Mouse (Mus musculus): Measurements from ENCODE around the gene Fgfbp1.

Fgfbp1 gene

DNA sequence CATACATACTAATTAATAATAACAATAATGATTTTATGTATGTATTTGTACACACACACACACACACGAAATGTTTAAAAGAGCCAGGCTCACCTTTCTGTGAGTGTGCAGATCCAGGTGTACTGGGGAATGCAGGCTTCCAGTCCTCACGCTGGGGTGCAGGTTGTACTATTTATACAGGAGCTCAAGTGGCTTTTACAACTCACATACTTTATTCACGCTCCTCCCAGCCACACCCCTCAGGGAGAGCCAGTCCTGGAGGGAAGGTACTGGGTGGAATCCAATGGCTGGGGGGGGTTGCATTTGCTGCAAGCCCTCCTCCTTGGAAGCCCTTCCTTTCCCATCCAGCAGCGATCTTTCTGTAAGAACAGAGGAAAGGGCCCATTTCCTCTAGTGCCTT, at the start of gene Fgfbp1:
Fgfbp1 (minus strand) TSS at position 160 of the 400 bp plus-strand sequence.
- DNase-seq = no peak

DNA sequence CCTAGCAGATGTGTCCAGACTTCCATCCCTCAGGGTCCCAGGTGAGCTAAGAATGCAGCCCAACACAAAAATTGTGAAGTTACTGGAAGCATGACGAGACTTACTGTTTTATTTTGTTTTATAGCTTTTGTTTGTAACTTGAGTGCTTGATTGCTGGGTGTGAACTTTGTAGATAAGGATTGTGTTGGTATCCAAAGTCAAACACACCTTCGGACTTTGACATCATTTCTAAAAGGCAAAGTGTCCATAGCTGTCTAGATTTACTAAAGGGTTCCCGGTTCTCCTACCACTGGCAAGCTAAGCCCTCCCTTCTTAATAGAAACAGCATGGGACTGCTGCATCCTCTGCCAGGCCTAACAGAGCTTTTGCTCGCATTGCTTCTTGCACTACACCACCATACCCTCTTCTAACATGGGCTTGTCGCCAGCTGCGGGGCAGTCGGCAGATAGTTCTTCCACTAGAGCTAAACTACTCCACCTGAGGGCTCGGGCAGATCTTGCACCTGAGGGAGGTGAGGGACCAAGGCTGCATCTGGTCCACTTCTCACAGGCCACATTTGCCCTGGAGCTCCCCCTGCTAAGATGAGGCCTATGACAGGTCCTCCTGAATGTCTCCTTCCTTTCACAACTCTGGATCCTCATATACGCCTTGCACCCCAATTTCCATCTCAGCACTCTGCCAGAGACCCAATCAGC, 16.9 kb upstream of the Fgfbp1 start:
- no peak for DNase-seq

DNA sequence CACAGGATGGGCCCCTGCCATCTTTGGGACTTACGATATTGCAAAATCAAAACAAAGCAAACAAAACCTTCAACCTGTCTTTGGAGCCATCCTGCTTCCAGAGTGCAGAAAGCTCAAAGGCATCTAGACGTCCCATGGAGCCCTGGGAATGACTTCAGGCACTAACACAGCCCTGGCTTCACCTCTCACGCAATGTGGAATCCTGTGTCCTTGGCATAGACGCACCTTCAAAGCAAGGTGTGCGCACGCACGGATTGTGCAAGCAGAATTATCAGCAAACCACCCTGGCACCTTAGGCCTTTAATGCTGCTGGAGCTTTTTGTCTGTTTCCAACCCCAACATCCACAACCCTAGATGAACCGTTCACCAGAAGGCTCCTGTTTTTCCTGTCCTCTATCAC, 16.0 kb upstream of the Fgfbp1 start:
- no peak for DNase-seq

DNA sequence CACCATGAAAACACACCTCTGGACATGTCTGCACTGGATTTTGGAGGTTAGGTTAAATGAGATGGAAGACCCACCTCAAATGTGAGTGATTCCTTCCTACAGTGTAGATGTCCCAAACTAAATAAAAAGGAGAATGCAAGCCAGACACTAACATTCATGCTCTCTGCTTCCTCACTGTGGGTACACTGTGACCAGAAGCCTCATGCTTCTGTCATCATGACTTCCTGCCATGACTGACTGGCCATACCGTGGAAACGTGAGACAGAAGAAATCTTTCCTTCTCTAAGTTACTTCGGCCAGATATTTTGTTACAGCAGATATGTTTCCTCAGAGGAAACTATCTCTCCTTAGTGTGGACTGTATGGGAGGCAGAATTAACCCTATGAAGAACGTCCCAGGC, 14.6 kb upstream of the Fgfbp1 start:
- no peak for DNase-seq

DNA sequence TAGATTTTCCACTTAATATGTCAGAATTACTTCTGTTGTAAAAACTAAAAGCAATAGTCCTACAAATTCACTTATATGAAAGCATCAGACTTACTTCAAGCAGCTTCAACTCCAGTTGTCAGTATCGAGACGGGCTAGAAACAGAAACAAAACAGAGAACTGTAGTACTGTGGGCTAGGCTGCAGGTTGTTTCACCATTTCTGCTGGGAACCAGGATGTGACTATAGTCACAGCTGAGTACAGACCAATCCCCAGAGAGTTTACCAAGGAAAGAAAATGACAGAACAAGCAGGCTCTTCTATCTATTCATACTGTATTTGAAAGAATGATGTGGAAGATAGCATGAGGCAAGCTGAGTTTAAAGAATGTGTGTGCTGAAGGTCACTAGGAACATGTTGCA, 13.4 kb upstream of the Fgfbp1 start:
- no peak for DNase-seq

DNA sequence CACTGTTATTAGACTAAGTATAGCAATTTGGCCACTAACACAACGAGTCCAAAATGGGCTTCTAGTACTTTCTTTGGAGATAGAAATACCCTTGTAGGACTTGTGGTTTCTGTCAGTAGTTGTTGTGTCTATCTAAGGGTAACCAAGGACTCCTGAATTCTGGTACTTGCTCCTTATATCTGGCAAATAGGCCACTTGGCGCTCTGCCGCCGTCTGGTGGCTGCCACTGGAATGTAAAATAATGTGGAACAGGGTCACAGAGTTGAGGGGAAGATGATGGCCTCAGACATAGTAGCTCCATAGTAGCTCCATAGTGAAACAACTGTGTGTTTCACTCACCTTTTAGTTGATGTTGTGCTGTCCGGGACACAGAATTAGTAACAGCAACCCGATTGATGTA, 8.7 kb upstream of the Fgfbp1 start:
- DNase-seq = peak; percentile 72 to 73

DNA sequence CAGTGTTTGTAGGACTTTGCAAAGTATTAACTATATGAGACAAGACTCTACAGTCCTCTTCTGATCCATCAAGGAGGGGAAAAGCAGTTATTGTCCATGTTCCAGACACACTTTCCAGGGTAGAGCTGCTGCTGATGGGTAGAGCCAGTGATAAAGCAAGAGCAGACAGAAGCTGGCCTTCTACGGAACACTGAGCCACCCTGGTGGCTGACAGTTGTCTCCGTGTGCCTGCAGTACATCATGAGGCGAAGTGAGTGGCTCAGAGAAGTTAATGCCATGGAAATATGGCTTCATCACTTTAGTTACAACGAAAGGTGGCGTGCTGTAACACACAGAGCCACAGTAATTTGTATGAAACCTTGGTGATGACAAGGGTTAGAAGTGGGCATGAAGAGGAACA, 7.4 kb upstream of the Fgfbp1 start:
- no peak for DNase-seq

DNA sequence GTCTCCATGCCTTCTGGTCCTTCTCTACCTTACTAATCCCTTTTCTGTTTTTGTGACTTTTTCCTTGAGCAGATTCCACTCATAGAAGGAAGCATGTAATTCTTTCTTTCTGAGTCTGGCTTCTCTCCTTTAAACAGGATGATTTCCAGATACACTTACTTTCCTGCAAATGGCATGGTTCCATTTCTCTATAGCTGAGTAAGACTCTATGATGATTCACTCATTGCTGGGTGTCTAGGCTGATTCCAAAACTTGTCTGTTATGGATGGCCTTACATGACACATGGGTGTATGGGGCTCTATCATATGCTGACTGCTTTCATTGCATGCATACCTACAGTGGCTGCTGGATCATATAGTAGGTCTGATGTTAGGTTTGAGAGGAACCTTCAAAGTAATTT, 4.6 kb upstream of the Fgfbp1 start:
- no peak for DNase-seq

DNA sequence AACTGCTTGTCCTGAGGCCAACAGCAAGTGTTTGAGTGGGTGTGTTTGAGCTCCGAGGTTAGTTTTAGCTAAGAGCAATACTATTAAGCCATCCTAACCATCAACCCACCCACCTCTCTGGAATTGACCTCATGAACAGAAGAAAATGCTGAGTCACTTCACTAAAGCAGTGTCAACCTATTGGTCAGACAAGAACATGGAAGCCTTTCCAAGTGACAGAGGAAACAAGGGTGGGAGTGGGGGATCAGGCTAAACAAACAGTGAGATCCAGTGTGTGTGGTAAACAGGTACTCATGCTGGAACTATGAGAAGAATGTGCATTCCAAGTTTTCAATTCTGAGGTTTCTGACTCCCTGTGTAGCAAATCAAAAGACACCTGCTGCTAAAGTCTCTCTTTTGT, 1.3 kb upstream of the Fgfbp1 start:
- DNase-seq = no peak

DNA sequence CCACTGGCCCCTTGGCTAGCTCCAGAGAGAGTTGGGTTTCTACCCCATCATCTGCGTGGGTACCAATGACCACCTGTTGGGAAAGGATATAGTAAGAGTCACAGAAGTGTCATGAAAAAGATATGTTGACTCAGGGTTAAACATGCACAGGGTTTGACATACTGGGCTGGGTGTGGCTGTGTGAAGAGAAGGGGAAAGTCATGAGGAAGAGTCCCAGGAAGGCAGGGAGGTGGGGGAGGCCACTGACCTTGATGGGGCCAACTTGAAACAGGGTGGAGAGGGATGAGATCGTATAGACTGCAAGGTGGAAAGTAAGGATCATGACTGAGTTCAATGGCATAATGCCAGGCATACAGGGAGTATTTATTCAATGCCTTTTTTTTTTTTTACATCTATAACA, 1.2 kb downstream of the Fgfbp1 start:
- DNase-seq = no peak

DNA sequence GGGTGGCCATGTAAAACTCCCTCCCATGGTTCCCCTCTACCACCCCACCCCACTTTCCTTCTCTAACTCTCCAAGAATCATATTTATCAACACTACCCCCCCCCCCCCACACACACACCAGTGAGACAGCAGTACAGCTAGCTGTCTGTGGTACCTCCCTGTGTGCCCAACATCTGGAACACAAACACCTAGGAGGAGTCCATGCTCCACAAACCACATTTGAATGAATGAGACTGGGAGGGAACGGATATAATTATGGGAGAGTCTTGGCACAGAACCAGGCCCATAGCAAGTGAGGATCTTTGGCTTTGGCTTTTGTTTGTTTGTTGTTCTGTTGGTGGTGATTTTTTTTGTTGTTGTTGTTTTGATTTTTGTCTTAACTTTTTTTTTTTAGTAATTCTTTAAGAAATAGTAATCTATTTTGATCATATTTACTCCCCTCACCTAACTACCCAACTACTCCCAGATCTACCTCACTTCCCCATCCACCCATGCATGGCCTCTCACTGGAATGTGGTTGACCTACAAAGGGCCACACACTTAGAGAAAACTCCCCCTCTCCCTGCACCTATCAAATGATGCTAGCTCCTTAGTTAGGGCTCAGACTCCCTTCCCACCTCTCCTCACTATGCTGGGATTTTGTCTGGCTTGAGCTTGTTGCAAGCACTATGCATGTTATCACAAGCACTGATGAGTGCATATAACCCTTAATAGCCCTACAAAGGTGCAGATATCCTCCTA, 4.6 kb downstream of the Fgfbp1 start:
- no peak for DNase-seq

DNA sequence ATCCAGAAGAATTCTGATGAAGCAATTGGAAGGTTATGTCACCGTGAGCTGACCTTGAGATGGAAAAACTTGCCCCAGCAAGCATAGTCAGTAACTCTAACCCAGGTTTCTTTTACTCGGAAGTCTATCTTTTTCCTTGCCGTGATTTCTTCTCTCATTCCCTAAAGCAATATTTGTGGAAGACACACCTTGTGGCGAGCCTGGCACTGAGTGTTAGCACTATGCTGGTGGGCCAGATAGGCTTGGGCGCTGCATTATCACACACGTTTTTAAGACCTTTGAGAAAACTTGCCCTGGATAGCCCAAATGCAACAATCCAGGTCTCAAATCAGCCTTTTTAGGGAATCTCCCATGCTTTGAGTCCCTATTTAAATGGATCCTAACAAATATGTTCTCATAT, 7.4 kb downstream of the Fgfbp1 start:
- no peak for DNase-seq

DNA sequence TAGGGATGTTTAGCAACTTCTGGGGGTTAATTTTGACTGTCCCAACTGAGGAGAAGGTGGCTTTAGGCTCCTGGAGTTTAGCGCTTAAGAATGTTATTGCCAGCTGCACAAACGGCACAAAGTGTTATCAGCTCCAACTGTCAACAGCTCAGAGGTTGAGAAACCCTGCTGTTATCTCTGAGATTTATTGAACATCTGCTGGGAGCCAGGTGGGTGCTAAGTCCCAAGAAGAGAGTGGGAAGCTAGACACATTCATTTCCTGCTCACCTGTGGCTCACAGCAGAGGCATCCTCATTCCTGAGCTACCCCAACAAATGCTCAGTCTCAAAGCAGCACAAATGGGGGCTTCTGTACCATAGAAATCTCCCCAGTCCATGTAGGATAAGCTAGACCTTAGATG, 10.4 kb downstream of the Fgfbp1 start:
- DNase-seq = no peak

DNA sequence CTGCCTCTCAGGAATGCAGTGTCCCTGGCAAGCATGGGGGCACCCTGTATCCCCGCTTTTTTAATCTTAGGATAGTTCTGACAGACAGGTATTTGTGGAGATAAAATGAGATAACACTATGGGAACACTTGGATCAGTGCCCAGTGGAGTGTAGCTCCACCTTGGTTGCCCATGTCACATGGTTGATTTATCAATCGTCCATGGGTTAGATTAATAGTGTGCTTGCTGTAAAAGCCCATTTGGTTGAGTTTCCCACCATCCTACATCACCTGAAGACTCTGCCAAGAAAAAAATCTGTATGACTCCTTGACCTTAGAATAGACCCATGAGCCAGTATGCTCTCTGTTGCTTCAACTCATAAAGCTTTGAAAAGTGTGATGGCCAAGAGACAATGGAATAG, 11.0 kb downstream of the Fgfbp1 start:
- no peak for DNase-seq

DNA sequence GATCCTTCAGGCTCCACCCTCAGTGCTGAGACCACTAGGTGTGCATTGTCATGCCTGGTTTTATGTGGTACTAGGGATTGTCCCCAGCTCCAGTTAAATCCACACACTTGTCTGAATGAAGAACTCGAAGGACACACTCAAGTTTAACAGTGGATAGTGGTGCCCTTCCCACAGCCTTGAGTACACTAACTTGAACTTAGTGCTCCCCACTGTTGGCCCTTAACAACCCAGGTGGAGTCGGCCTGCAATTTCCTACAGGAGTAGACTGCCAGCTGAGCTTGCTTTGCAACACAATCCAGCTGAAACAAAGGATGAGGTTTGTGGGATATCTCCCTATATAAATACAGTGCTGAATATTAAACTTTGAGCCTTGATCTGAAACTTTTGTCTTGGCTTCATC, 12.9 kb downstream of the Fgfbp1 start:
- no peak for DNase-seq

DNA sequence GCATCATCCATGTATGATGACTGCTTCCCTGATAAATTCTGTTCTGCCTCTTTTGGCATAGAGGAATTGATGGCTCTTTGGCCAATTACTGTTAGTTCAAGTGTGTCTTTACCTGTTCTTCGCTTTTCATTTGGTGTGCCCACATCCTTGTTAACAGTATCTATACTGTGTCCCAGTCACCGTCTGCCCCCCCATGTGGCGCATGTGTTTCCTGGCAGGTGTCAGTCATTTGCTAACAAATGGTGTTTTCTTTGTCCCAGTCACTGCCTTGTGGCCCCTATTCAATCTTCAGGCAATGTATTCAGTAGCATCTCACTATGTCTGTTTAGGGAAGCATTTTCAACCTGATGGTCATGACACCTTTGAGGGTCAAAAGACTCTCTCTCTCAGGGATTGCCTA, 20.5 kb downstream of the Fgfbp1 start:
- no peak for DNase-seq

DNA sequence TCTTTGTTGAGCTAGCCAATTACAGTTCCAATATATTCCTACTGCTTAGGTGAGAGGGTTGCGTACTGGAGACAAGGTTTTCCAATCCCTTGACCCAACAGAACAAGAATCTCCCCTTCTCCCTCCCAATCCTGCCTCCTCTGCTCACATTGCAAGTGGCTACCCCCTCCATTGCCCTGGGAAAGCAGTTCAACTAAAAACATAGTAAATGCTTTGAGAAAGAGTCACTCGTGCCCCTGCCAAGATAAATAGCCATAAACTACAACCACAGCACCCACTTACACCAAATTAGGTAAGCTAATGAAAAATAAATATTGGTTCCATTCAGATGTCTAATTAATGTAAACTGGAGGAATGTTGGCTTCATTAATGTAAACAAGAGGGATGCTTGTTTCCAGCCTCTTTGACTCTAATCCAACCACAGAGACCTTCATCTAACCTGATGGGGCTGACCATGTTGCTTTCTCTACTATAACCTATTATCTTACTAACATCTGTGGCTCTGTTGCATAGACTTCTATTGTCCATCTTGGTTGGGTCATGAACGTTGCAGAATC, 21.6 kb downstream of the Fgfbp1 start:
- DNase-seq = no peak

DNA sequence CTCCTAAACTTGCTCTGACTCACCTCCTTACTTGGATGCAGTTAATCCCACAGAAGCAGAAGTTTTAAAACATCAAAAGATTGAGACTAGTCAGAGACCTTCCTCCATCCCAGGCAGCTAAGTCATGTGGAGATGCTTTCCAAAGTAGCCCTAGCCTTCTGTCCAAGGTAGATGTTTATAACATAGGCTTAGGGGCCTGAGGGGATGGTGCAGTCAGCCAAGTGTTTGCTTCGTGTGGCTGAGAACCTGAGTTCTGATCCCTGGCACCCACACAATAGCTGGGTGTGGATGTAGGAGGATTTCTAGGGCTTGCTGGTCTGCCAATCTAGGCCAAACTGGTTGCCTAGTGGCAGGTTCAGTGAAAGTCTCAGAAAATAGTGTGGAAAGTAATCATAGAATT, 28.3 kb downstream of the Fgfbp1 start:
- DNase-seq = no peak

DNA sequence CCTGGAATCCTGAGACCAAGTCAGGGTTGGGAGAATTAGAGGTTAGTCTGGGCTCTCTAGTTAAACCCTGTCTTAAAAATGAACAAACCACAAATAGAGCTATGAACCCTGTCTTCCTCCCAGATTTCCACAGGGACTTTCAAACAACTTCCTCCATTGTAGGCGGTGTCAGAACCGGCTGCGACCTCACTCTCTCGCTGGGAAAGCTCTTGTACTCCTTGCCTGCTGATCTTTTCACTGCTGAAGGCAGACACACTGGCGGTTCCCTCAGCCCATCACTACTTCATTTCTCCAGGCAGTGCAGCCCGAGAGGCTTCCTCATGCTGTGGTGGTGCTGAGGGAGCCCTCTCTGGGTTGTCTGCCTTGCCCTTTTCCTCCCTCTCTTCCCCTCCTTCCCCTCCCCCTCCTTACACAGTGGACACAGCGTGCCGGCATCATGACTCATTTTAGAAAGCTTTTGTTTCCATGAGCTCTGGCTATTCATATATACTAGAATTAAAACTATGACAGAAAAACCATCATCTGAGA, 32.8 kb downstream of the Fgfbp1 start:
- peak; percentile 2 to 4 for DNase-seq

DNA sequence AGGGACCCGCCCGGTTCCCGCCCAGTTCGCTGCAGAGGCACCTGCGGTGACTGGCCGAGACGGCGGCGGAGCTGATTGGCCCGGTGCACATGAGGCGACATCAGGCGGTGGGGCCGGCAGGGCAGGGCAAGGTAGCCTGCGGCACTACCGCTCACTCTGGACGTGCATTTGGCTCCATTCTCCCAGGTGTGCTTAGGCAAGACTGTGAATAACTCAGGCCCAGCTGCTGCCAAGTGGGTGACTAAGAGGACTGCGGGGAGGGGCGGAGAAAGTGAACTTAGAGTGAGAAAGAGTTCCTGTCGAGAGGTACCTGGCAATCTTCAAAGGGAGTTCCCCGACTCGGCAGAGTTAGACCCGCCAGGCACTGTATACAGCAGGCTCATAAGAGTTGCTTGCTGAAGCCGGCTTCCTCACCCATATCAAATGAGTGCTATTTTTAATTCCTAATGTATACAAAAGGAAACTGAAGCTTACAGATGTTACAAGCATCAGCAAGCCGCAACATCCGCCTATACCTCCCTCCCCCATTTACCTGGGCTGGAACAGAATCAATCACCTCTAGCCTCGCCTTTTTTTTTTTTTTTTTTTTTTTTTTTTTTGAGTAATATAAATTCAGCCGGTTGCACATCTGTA, 33.4 kb downstream of the Fgfbp1 start:
- peak; percentile 33 to 49 for DNase-seq

DNA sequence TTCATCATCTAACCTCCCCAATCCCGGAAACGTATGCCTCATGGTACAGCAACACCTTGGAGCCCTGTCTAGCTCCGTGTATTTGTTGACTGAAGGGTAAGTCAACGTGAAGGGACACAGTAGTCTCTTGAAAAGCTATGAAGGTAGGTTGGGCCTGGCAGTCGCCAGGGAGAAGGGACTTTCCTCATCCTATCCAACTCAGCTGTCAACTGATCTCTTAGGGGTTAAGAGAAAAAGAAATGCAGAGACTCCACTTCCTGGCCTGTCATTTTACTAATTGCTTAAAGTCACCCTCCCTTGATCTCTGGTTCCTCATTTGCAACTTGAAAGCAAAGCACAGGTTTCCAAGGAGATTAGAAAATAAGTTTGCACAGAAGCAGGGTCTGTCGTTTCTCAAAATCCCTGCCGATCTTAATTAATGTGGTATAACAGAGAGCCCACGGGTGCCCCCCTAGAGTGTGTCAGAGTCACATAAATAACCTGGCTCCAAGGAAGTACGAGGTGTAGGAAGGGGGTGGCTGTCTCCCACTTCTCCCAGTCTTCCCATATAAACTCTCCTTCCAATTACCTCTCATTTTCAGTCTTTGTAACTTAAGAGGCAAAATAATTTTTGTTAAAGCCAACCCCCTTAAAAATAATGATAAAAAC, 34.1 kb downstream of the Fgfbp1 start:
- DNase-seq = no peak

DNA sequence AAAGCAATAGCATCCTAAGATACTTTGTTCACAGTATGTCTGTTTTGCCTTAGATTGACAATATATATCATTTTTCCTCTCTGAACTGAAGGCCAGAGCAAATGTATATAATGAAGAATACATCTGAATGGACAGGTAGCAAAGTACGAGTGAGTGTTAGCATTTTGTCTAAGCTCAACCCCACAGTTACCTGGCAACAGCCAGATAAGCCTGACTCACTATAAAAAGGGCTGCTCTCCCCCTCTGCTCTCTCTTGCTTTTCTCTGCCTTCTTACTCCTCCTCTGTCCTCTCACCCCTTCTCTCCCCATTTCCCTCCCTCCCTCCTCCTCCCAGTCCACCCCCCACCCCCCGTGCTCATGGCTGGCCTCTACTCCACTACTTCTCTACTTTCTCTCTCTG, 48.3 kb downstream of the Fgfbp1 start:
- DNase-seq = no peak
